Mouse (Mus musculus): ENCODE results near the gene Rapgef2. TPM values are rescaled to one million over a fixed set of nuclear protein-coding genes. Genes with fewer than 3 reads are reported as not detected.

Gene Rapgef2
- polyA plus RNA-seq, 1 experiment from 2014 or later: 4.4 TPM

DNA sequence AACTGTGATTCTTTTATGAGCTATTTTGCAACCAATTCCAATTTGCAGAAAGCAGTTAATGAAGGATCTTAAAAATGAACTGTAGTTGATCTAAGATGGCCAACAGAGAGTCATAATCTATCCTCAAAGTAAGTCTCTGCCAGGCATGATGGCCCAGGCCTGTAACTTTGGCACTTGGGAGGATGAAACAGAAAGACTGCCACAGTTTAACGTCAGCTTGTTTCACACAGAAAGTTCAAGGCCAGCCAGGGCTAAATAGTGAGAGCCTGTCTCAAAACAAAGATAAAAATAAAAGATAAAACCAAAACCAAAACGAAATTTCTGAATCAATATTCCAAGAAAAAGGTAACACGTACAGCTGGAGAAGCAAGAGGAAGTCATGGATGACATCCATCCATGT, 155.3 kb downstream of the Rapgef2 start:
- H3K4me1 ChIP-seq (replicated peaks): 0 out of 2 replicates have a peak, but pooled peaks cover 3% of the 10 kb centered on the region
- H3K4me2 ChIP-seq (replicated peaks): no peak overlapping the region
- no peak for ATAC-seq
- WGBS: 79% methylated on average over 3 of the region's 3 CpGs
- no peaks in the 10 kb centered on the region for H3K27me3 ChIP-seq (replicated peaks)
- H3K9me3 ChIP-seq: no peaks in the 10 kb centered on the region
- H3K36me3 ChIP-seq: no peaks in the 10 kb centered on the region
- H3K9ac ChIP-seq: no peak overlapping the region
- H3K27ac ChIP-seq: no peak overlapping the region
- H3K4me3 ChIP-seq (replicated peaks): no peak overlapping the region

DNA sequence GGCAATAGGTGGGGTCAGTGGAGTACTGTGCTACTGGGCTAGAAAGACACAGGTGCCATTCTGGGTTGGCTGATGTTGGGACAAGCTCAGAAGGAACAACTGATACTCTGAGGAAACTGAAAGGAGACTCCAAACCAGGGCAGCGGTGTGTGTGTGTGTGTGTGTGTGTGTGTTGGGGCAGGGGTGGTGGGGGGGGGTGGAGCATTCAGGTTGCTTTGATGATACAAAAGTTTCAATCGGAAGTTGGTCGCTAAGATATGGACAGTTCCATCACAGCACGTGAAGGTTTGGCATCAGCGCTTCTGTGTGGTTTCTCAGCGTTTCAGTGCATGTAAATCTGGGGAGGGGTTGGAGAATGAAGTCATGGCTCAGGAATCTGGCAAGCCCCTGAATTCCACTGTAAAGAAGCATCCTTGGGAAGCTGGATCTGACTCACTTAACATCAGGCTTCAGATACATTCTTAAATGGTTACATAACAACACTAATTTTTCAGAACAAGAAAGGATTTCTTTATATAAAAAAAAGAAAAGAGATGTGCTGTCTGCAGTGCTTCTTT, 157.2 kb downstream of the Rapgef2 start:
- H3K4me1 ChIP-seq (replicated peaks): 0 out of 2 replicates have a peak, but pooled peaks cover 3% of the 10 kb centered on the region
- H3K4me2 ChIP-seq (replicated peaks): no peak overlapping the region
- H3K27ac ChIP-seq: no peak overlapping the region
- no peaks in the 10 kb centered on the region for H3K27me3 ChIP-seq (replicated peaks)
- peak; percentile 71 for ATAC-seq
- H3K9me3 ChIP-seq: no peaks in the 10 kb centered on the region
- WGBS: 55% methylated on average over 6 of the region's 6 CpGs
- no peak overlapping the region for H3K9ac ChIP-seq
- no peak overlapping the region for H3K4me3 ChIP-seq (replicated peaks)
- no peaks in the 10 kb centered on the region for H3K36me3 ChIP-seq

DNA sequence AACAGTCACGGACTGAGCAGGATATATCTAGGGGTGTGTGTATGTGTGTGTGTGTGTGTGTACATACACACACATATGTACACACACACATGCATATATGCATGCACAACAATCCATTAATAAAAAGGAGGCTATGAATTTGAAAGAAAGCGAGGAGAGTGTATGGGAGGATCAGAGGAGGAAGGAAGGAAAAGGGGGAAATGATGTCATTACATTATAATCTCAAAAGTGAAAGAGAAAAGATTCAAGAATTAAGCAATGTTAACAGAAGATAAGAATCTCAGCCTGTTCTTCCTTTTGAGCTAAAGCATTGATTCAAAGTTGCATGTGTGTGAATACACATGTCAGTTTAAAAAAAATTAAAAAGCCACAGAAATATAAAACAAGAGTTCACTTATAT, 158.5 kb downstream of the Rapgef2 start:
- no peak overlapping the region for H3K4me3 ChIP-seq (replicated peaks)
- H3K4me1 ChIP-seq (replicated peaks): 0 out of 2 replicates have a peak, but pooled peaks cover 5% of the 10 kb centered on the region
- 72% methylated on average over 2 of the region's 2 CpGs for WGBS
- no peak overlapping the region for H3K27ac ChIP-seq
- no peak for ATAC-seq
- no peak overlapping the region for H3K9ac ChIP-seq
- no peaks in the 10 kb centered on the region for H3K27me3 ChIP-seq (replicated peaks)
- no peaks in the 10 kb centered on the region for H3K36me3 ChIP-seq
- H3K9me3 ChIP-seq: no peaks in the 10 kb centered on the region
- no peak overlapping the region for H3K4me2 ChIP-seq (replicated peaks)

DNA sequence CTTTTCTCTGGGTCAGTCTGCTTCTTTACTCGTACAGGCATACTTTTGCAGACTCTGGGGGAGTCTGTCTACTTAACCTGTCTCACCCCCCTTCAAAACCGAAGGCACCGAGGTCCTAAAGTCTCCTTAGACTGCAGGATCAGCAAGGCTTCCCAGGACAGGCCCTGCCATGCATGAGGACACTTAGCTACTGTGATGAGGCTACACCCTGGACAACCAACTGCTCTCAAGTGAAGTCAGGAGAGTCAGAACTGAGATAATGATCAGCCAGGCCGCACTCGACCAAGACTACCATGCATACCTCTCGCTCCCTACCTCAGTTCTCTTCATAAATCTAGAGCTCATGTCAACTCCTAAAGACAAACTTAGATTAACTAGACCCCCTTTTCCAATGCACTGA, 159.5 kb downstream of the Rapgef2 start:
- Histone ChIP-seq H3K9me3 (no peaks in the 10 kb centered on the region), H3K27ac (no peak overlapping the region), H3K9ac (no peak overlapping the region), H3K4me1 (replicated peaks) (0 out of 2 replicates have a peak, but pooled peaks cover 5% of the 10 kb centered on the region), H3K4me3 (replicated peaks) (no peak overlapping the region), H3K27me3 (replicated peaks) (no peaks in the 10 kb centered on the region), H3K4me2 (replicated peaks) (no peak overlapping the region), H3K36me3 (no peaks in the 10 kb centered on the region)
- no peak for ATAC-seq
- WGBS: 81% methylated on average over 6 of the region's 6 CpGs

DNA sequence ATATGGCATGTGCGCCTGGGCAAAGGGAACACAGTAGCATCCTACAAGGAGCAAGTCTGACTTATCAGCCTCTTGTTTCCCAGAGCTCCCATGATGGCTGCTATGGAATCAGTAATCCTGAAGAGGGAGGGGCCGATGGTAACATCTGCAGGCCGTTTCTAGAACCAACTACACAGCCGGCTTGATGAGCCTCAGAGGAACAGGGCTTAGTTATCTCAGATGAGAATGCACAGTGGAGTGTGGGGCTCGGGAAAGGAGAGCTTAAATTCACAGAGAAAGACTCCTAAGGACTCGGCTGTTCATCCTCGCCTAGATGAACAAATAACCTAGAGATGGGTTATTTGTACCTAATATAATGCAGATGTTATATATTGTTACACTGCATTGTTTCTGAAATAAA, 164.9 kb downstream of the Rapgef2 start:
- Histone ChIP-seq H3K9me3 (no peaks in the 10 kb centered on the region), H3K4me3 (replicated peaks) (no peak overlapping the region), H3K4me1 (replicated peaks) (0 out of 2 replicates have a peak, but pooled peaks cover 2% of the 10 kb centered on the region), H3K27ac (no peak overlapping the region), H3K4me2 (replicated peaks) (no peak overlapping the region), H3K36me3 (no peaks in the 10 kb centered on the region), H3K9ac (no peak overlapping the region), H3K27me3 (replicated peaks) (no peaks in the 10 kb centered on the region)
- ATAC-seq: no peak
- 83% methylated on average over 7 of the region's 7 CpGs for WGBS

DNA sequence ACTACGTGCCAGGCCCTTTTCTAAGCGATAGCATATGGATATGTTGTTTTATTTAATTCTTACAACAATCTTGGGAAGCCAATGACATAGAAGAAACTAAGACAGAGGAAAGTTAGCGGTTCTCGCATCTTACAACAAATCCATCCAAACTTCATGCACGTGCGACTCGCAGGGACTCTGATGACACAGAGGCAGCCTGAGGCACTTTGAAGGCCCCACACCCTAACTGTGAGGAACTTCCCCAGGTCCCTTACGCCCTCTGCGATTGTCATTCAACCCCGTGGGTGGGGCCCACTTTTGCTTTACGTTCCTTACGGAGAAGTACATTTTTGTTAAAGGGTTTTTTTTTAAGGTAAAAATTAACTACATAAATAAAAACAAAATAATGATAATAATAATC, 166.3 kb downstream of the Rapgef2 start:
- no peaks in the 10 kb centered on the region for H3K27me3 ChIP-seq (replicated peaks)

DNA sequence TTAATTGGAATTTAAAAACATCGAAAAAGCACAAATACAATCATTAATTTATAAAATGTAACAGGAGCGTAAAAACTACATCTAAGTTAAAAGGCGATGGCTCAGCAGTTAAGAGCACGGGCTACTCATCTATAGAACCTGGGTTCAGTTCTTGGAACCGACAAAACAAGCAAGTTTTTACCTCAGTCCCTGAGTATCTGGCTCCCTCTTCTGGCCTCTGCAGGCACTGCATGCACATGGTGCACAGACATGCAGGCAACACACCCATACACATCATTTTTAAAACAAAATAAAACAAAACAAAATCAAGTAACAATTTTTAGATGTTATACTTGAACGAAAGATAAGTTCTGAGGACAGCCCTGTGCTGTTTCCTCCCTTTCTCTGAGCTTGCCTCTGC, 176.2 kb downstream of the Rapgef2 start:
- 92% methylated on average over 6 of the region's 6 CpGs for WGBS
- no peaks in the 10 kb centered on the region for H3K36me3 ChIP-seq
- H3K4me3 ChIP-seq (replicated peaks): no peak overlapping the region
- H3K27me3 ChIP-seq (replicated peaks): no peaks in the 10 kb centered on the region
- no peaks in the 10 kb centered on the region for H3K9me3 ChIP-seq
- H3K4me1 ChIP-seq (replicated peaks): no peaks in the 10 kb centered on the region
- no peak overlapping the region for H3K9ac ChIP-seq
- no peak for ATAC-seq
- no peak overlapping the region for H3K4me2 ChIP-seq (replicated peaks)
- H3K27ac ChIP-seq: no peak overlapping the region

More for the DNA sequence above, 166.3 kb downstream of the Rapgef2 start:
- Histone ChIP-seq H3K4me3 (replicated peaks) (no peak overlapping the region), H3K36me3 (no peaks in the 10 kb centered on the region), H3K9ac (no peak overlapping the region), H3K27ac (no peak overlapping the region), H3K9me3 (no peaks in the 10 kb centered on the region), H3K4me2 (replicated peaks) (no peak overlapping the region), H3K4me1 (replicated peaks) (0 out of 2 replicates have a peak, but pooled peaks cover 2% of the 10 kb centered on the region)
- ATAC-seq: no peak
- 93% methylated on average over 12 of the region's 12 CpGs for WGBS

DNA sequence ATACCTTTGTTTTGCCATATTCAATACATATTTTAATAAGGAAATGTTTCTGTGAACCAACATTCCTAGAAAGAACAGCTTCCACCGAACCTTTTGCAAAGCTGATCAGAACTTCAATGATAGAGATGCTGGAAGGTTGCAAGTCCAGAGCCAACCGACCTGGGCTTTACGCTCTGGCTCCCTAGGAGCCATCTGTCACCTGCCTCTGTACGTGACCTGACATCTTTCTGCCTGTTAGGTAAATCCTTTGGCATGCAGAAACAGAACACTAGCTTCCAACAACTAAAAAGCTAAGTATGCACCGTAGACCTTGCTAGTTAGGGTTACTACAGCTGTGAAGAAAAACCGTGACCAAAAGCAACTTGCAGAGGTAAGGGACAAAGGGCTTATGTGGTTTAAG, 178.1 kb downstream of the Rapgef2 start:
- no peak overlapping the region for H3K9ac ChIP-seq
- no peak overlapping the region for H3K4me3 ChIP-seq (replicated peaks)
- ATAC-seq: no peak
- H3K9me3 ChIP-seq: no peaks in the 10 kb centered on the region
- no peak overlapping the region for H3K27ac ChIP-seq
- 86% methylated on average over 6 of the region's 6 CpGs for WGBS
- H3K36me3 ChIP-seq: no peaks in the 10 kb centered on the region
- H3K27me3 ChIP-seq (replicated peaks): no peaks in the 10 kb centered on the region
- H3K4me2 ChIP-seq (replicated peaks): no peak overlapping the region
- no peaks in the 10 kb centered on the region for H3K4me1 ChIP-seq (replicated peaks)

DNA sequence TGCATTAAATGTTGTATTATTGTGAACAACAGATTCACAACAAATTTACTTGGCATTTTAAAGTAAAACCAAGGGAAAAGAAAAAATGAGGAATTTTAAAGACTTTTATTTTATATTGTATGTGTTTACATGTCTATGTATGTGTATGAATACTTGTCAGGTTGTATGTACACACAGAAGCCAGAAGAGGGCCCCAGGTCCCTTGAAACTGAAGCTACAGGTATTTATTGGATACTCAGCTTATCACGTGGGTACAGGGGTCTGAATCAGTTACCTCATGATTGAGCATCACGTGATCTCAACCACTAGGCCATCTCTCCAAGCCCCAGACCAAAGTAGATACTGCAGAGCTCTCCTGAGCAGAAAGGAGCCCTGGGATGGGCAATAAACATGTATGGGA, 180.0 kb downstream of the Rapgef2 start:
- Histone ChIP-seq H3K9me3 (no peaks in the 10 kb centered on the region), H3K4me1 (replicated peaks) (no peaks in the 10 kb centered on the region), H3K36me3 (no peaks in the 10 kb centered on the region), H3K27me3 (replicated peaks) (no peaks in the 10 kb centered on the region), H3K9ac (no peak overlapping the region), H3K27ac (no peak overlapping the region), H3K4me2 (replicated peaks) (no peak overlapping the region), H3K4me3 (replicated peaks) (no peak overlapping the region)
- ATAC-seq: no peak
- 78% methylated on average over 2 of the region's 2 CpGs for WGBS

DNA sequence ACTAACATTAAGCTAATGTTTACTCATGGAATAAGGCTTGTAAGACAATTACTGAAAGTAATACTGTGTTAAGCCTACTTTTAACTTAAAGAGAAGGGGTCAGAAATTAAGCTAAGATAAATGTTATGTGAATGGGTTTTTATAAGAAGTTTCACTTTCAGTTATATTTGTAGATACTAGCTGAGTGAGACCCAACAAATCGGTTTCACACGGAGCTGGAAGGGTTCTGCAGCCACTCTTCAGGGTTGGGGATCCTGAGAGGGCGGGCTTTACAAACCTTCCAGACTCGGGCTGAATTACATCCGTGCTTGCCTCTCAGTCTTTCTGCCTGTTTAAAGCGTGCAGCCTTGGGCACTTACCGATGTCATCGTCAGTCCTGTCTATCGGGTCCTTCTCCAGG, 182.7 kb downstream of the Rapgef2 start:
- 91% methylated on average over 9 of the region's 9 CpGs for WGBS
- Histone ChIP-seq H3K4me1 (replicated peaks) (no peaks in the 10 kb centered on the region), H3K9me3 (no peaks in the 10 kb centered on the region), H3K9ac (no peak overlapping the region), H3K27me3 (replicated peaks) (no peaks in the 10 kb centered on the region), H3K36me3 (no peaks in the 10 kb centered on the region), H3K4me2 (replicated peaks) (no peak overlapping the region), H3K27ac (no peak overlapping the region), H3K4me3 (replicated peaks) (no peak overlapping the region)
- ATAC-seq: no peak

DNA sequence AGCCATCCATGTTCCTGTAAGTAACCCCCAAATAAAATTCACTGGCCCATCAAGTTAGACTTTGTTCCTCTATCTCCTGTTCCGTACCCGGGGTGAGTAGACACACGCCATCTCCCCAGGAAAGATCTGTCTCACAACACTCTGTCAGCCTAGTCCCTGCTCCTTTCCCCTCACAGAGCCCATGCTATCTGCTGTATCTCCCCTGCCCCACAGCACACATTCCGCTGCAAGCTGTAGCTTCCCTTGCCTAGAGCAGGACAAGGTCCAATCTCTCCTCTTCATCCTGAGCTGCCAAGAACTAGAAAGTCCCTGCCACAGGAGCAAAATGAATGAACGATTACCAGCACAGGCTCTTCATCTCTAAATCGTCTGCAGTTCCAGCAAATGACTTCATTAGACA, 184.6 kb downstream of the Rapgef2 start:
- Histone ChIP-seq H3K9me3 (no peaks in the 10 kb centered on the region), H3K4me2 (replicated peaks) (no peak overlapping the region), H3K36me3 (no peaks in the 10 kb centered on the region), H3K4me3 (replicated peaks) (no peak overlapping the region), H3K27me3 (replicated peaks) (no peaks in the 10 kb centered on the region), H3K27ac (no peak overlapping the region), H3K9ac (no peak overlapping the region), H3K4me1 (replicated peaks) (no peaks in the 10 kb centered on the region)
- 61% methylated on average over 6 of the region's 6 CpGs for WGBS
- peak; percentile 71 for ATAC-seq

DNA sequence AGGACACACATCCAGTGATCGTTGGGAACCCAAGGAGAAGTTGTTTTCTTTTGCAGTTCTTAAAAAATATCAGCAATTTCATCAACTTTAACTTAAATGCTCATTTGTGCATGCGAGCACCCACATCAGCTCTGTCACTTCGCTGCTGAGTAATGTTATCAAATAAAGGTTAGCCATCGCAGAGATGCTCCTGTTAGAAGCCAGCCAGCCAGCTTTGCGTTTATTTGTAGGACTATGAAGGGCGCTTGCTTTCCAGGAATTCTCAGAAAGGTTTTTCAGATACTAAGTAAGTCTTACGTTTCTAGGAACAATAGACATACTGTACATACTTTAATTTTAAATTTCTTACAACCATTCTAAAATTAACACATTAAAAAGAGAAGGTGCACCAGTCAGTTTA, 185.5 kb downstream of the Rapgef2 start:
- H3K4me1 ChIP-seq (replicated peaks): no peaks in the 10 kb centered on the region
- H3K9ac ChIP-seq: no peak overlapping the region
- no peaks in the 10 kb centered on the region for H3K36me3 ChIP-seq
- WGBS: 90% methylated on average over 7 of the region's 7 CpGs
- no peaks in the 10 kb centered on the region for H3K27me3 ChIP-seq (replicated peaks)
- H3K9me3 ChIP-seq: no peaks in the 10 kb centered on the region
- no peak for ATAC-seq
- H3K27ac ChIP-seq: no peak overlapping the region
- no peak overlapping the region for H3K4me2 ChIP-seq (replicated peaks)
- H3K4me3 ChIP-seq (replicated peaks): no peak overlapping the region

DNA sequence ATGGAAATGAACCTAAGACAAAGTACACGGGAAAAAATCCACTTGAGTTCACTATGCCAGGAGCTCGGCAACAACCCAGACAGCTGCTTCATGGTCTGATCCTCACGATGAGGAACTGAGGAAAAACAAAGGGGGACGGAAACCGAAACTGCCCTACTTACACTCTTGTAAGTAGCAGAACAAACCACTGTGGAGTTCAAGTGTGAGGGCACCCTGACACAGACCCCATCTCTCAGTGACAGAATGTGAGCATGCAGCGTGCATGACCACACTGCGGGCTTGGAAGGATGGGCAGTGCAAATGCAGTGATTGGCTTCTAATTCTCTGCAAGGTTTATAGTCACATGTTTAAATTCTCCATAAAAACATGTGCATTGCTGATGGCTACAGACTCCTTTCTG, 197.2 kb downstream of the Rapgef2 start:
- Histone ChIP-seq H3K9me3 (no peaks in the 10 kb centered on the region), H3K27me3 (replicated peaks) (no peaks in the 10 kb centered on the region), H3K27ac (no peak overlapping the region), H3K4me2 (replicated peaks) (no peak overlapping the region), H3K9ac (no peak overlapping the region), H3K36me3 (peaks cover 7% of the 10 kb centered on the region; the same call in 1 of the 2 replicates), H3K4me3 (replicated peaks) (no peak overlapping the region), H3K4me1 (replicated peaks) (no peaks in the 10 kb centered on the region)
- 77% methylated on average over 7 of the region's 7 CpGs for WGBS
- no peak for ATAC-seq

All from intestine, embryonic 15.5 days (tissue).